ENCODE assay signal across 9 mouse cellular contexts in the genomic region with DNA sequence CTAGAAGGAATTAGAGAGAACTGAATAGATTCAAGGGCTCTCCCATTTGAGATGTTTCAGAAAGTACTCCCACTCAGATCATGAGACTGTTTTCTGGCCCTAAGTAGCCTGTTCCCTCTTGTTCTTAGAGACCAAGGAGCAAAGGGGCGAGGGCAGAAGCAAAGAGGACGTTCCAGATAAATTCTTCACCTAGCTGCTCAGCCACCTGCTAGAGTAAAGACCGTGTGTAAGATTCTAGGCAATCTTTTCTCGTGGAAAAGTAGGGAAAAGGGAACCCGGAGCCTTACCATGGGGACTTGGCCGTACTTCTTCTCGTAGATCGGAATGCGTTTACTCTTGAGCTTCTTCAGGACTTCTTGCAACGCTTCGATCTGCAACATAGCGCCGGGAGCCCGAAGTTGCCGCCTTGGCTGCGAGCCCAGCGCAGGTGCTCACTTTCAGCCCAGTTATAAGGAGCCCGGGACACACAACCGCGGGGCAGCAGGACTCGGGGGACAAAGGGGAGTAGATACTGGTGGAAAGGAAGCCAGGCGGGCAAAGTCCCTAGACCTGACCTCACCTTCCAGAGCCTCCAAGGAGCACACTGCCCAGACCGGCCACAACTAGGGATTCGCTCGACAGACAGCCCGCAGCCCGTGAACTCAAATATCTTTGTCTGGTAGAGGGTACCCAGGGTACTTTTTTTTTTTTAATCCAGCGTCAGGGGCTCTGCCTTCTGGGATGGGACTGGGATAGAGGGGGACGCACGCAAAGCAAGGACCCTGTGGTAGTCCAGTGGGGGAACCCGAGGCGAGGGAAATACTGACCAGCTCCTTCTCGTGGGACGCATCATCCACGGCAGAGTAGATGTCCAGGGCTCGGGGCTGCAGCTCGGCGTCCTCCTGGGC. TPM values are rescaled to one million over a fixed set of nuclear protein-coding genes. Genes with fewer than 3 reads are reported as not detected.
DNase-seq lines count a peak whose midpoint lies in the region; ATAC-seq and TF ChIP-seq lines count a peak whose summit lies in the region.
"Had no signal": no experiment of that assay in that cellular context is flagged by ENCODE, and none has a peak within 500 bp of the region (broad histone marks: within the 10 kb centered on the region; RNA-seq: fewer than 3 reads in every experiment).

No protein-coding gene starts in this region.

- H3K4me2 ChIP-seq in intestine, embryonic 15.5 days (replicated peaks): peak overlapping the region; percentile 44
- H3K4me2 ChIP-seq in intestine, postnatal 0 days (replicated peaks; ENCODE audit: low read depth): no peak overlapping the region
- peak overlapping the region; percentile 59 for H3K4me2 ChIP-seq in midbrain, embryonic 15.5 days

- H3K27me3 ChIP-seq in intestine, embryonic 15.5 days (replicated peaks): peaks cover 28% of the 10 kb centered on the region
- peaks cover 23% of the 10 kb centered on the region for H3K27me3 ChIP-seq in intestine, postnatal 0 days (replicated peaks; ENCODE audit: control insufficient read depth, insufficient read depth, low read length)
- H3K27me3 ChIP-seq in hindbrain, embryonic 10.5 days (ENCODE audit: insufficient read depth, poor library complexity, severe bottlenecking): peaks cover 47% of the 10 kb centered on the region
- H3K27me3 ChIP-seq in midbrain, embryonic 15.5 days (replicated peaks): peaks cover 30% of the 10 kb centered on the region

- ATAC-seq in intestine, embryonic 15.5 days: no peak
- ATAC-seq in intestine, postnatal 0 days: no peak
- ATAC-seq in midbrain, embryonic 15.5 days (replicated peaks): peak; percentile 52
- ATAC-seq: Patski had no signal

- H3K9me3 ChIP-seq in intestine, embryonic 15.5 days: no peaks in the 10 kb centered on the region
- H3K9me3 ChIP-seq in intestine, postnatal 0 days (ENCODE audit: control insufficient read depth): no peaks in the 10 kb centered on the region
- H3K9me3 ChIP-seq in hindbrain, embryonic 10.5 days: no peaks in the 10 kb centered on the region
- no peaks in the 10 kb centered on the region for H3K9me3 ChIP-seq in midbrain, embryonic 15.5 days

- no peaks in the 10 kb centered on the region for H3K36me3 ChIP-seq in intestine, embryonic 15.5 days
- H3K36me3 ChIP-seq in intestine, postnatal 0 days (ENCODE audit: control insufficient read depth, insufficient read depth): no peaks in the 10 kb centered on the region
- no peaks in the 10 kb centered on the region for H3K36me3 ChIP-seq in hindbrain, embryonic 10.5 days
- no peaks in the 10 kb centered on the region for H3K36me3 ChIP-seq in midbrain, embryonic 15.5 days (replicated peaks)

- H3K27ac ChIP-seq in intestine, embryonic 15.5 days: no peak overlapping the region
- no peak overlapping the region for H3K27ac ChIP-seq in intestine, postnatal 0 days (ENCODE audit: low read depth, low read length)
- peak overlapping the region; percentile 53 for H3K27ac ChIP-seq in hindbrain, embryonic 10.5 days
- no peak overlapping the region for H3K27ac ChIP-seq in midbrain, embryonic 15.5 days

- 8% methylated on average over 38 of the region's 38 CpGs for WGBS in intestine, embryonic 15.5 days
- 9% methylated on average over 38 of the region's 38 CpGs for WGBS in intestine, postnatal 0 days
- WGBS in hindbrain, embryonic 10.5 days: 6% methylated on average over 38 of the region's 38 CpGs
- 4% methylated on average over 38 of the region's 38 CpGs for WGBS in midbrain, embryonic 15.5 days

- TF ChIP-seq CTCF in intestine, postnatal 0 days (IDR thresholded peaks at IDR 0.05; ENCODE audit: low read depth): no peak

- DNase-seq in cerebellum, postnatal 36 days: peak; percentile 6 to 9
- DNase-seq in hindbrain, embryonic 10.5 days (ENCODE audit: low spot score): peak; percentile 25
- no peak for DNase-seq in spleen, adult 18-20 months
- DNase-seq in frontal cortex, postnatal 10 days (ENCODE audit: low spot score in 2 of 2): no peak
- DNase-seq in adrenal gland, adult 2 months: no peak

- no peak overlapping the region for H3K9ac ChIP-seq in intestine, embryonic 15.5 days
- no peak overlapping the region for H3K9ac ChIP-seq in intestine, postnatal 0 days (ENCODE audit: low read depth, low read length)
- H3K9ac ChIP-seq in midbrain, embryonic 15.5 days: peak overlapping the region; percentile 30

- peak overlapping the region; percentile 9; the same call in 1 of the 2 replicates for H3K4me3 ChIP-seq in intestine, embryonic 15.5 days (replicated peaks)
- H3K4me3 ChIP-seq in intestine, postnatal 0 days (ENCODE audit: low read depth, low read length): no peak overlapping the region
- H3K4me3 ChIP-seq in hindbrain, embryonic 10.5 days: peak overlapping the region; percentile 53
- peak overlapping the region; percentile 35 for H3K4me3 ChIP-seq in midbrain, embryonic 15.5 days

- H3K4me1 ChIP-seq in intestine, embryonic 15.5 days (replicated peaks): peaks cover 6% of the 10 kb centered on the region; the same call in 1 of the 2 replicates
- H3K4me1 ChIP-seq in intestine, postnatal 0 days (replicated peaks; ENCODE audit: control insufficient read depth, insufficient read depth, low read length): no peaks in the 10 kb centered on the region
- H3K4me1 ChIP-seq in hindbrain, embryonic 10.5 days (replicated peaks): peaks cover 15% of the 10 kb centered on the region
- peaks cover 21% of the 10 kb centered on the region for H3K4me1 ChIP-seq in midbrain, embryonic 15.5 days

RNA-seq across cellular contexts. Expression of a gene that starts 1.0 kb away (rescaled TPM):
- polyA plus RNA-seq in intestine, embryonic 15.5 days (2015; fragmentation: Nextera tagmentation; extraction: Ambion mirVana): 22.5 and 30.9 TPM in 2 replicates
- polyA plus RNA-seq in intestine, postnatal 0 days (2015; fragmentation: Nextera tagmentation; extraction: Ambion mirVana): 32.5 and 34.1 TPM in 2 replicates
- polyA plus RNA-seq in hindbrain, embryonic 10.5 days (2016; fragmentation: Nextera tagmentation; extraction: Ambion mirVana): 9.3 and 31.1 TPM in 2 replicates
- polyA plus RNA-seq in midbrain, embryonic 15.5 days (2015; fragmentation: Nextera tagmentation; extraction: Ambion mirVana): 16.8 and 19.2 TPM in 2 replicates
- 10 to 100 TPM; 11.6 to 17.3 TPM for total RNA-seq in adrenal gland, adult 2 months (2021)
- 2.4 and 9.3 TPM in 2 replicates for polyA plus RNA-seq in adrenal gland, adult 2 months (2012; rRNA removed)
- polyA plus RNA-seq: Patski had no signal

Comparison
In these comparisons a context has a peak if more than half of its experiments do, and no peak if none do; other contexts are left out.
1. DNase-seq: peak in cerebellum, postnatal 36 days (2 of 2) and hindbrain, embryonic 10.5 days (single experiment); none in spleen, adult 18-20 months (0 of 2), frontal cortex, postnatal 10 days (0 of 2) and adrenal gland, adult 2 months (single experiment).